Mouse (Mus musculus): ENCODE measurements around the gene Rpl23. TPM values are rescaled to one million over a fixed set of nuclear protein-coding genes. Genes with fewer than 3 reads are reported as not detected.

Gene Rpl23
- polyA plus RNA-seq, 1 experiment from 2014 or later: 517 TPM

GRCm38 (mm10) chr11:97728311-97728710 lies 53.9 kb downstream of the Rpl23 start:
- ATAC-seq (replicated peaks; ENCODE audit: insufficient number of reproducible peaks, low FRiP score, low TSS enrichment): no peak
- Histone ChIP-seq H3K9ac (ENCODE audit: low read depth, low read length) (no peak overlapping the region), H3K4me2 (no peak overlapping the region), H3K27me3 (ENCODE audit: control insufficient read depth, insufficient read depth, low read length) (no peaks in the 10 kb centered on the region), H3K9me3 (replicated peaks; ENCODE audit: control insufficient read depth, low read length) (no peaks in the 10 kb centered on the region), H3K4me1 (ENCODE audit: control insufficient read depth, insufficient read depth, low read length) (no peaks in the 10 kb centered on the region), H3K27ac (ENCODE audit: low read depth, low read length) (no peak overlapping the region), H3K4me3 (ENCODE audit: low read depth, low read length) (no peak overlapping the region), H3K36me3 (ENCODE audit: control insufficient read depth, insufficient read depth, low read length) (peaks cover 19% of the 10 kb centered on the region)
- WGBS (ENCODE audit: insufficient replicate concordance): 68% methylated on average over 7 of the region's 7 CpGs

Small RNA genes lying within 50 kb of the gene (microRNA-seq; reads per million reads assigned to microRNA genes)
- not detected for gene Mir8102 (ENCODE audit: borderline number of aligned reads)

Other genes starting within 250 kb of the Rpl23 start
- 0.06 and 0.23 TPM in 2 replicates for gene Srcin1, start 206.3 kb downstream of the Rpl23 start, polyA plus RNA-seq (2014; fragmentation: Nextera tagmentation; extraction: Ambion mirVana)
- 1.4 and 1.5 TPM in 2 replicates for gene Epop, start 152.7 kb downstream of the Rpl23 start, polyA plus RNA-seq (2014; fragmentation: Nextera tagmentation; extraction: Ambion mirVana)
- 2.9 and 3.3 TPM in 2 replicates for gene Mllt6, start 119.0 kb downstream of the Rpl23 start, polyA plus RNA-seq (2014; fragmentation: Nextera tagmentation; extraction: Ambion mirVana)
- gene Cisd3, start 96.6 kb downstream of the Rpl23 start, polyA plus RNA-seq (2014; fragmentation: Nextera tagmentation; extraction: Ambion mirVana): 45.8 and 52.3 TPM in 2 replicates
- 10.3 and 16.4 TPM in 2 replicates for gene Pcgf2, start 81.9 kb downstream of the Rpl23 start, polyA plus RNA-seq (2014; fragmentation: Nextera tagmentation; extraction: Ambion mirVana)
- gene Psmb3, start 79.0 kb downstream of the Rpl23 start, polyA plus RNA-seq (2014; fragmentation: Nextera tagmentation; extraction: Ambion mirVana): 416 and 447 TPM in 2 replicates
- 0.70 and 1.2 TPM in 2 replicates for gene Pip4k2b, start 37.7 kb downstream of the Rpl23 start, polyA plus RNA-seq (2014; fragmentation: Nextera tagmentation; extraction: Ambion mirVana)
- 9.2 and 9.9 TPM in 2 replicates for gene Cwc25, start 15.9 kb downstream of the Rpl23 start, polyA plus RNA-seq (2014; fragmentation: Nextera tagmentation; extraction: Ambion mirVana)
- gene 1700001P01Rik, start 6.5 kb downstream of the Rpl23 start, polyA plus RNA-seq (2014; fragmentation: Nextera tagmentation; extraction: Ambion mirVana): 0.38 TPM in 1 of 2 replicates, not detected in the other
- gene Lasp1, start 16.6 kb upstream of the Rpl23 start, polyA plus RNA-seq (2014; fragmentation: Nextera tagmentation; extraction: Ambion mirVana): 30.0 and 37.5 TPM in 2 replicates
- 8.2 and 8.3 TPM in 2 replicates for gene B230217C12Rik, start 58.3 kb upstream of the Rpl23 start, polyA plus RNA-seq (2014; fragmentation: Nextera tagmentation; extraction: Ambion mirVana)
- gene Fbxo47, start 101.7 kb upstream of the Rpl23 start, polyA plus RNA-seq (2014; fragmentation: Nextera tagmentation; extraction: Ambion mirVana): 0.66 and 1.3 TPM in 2 replicates
- 0.14 TPM in 1 of 2 replicates, not detected in the other for gene Plxdc1, start 204.0 kb upstream of the Rpl23 start, polyA plus RNA-seq (2014; fragmentation: Nextera tagmentation; extraction: Ambion mirVana)
- gene Arl5c, start 213.7 kb upstream of the Rpl23 start, polyA plus RNA-seq (2014; fragmentation: Nextera tagmentation; extraction: Ambion mirVana): 7.2 and 8.0 TPM in 2 replicates
- 5.0 and 6.1 TPM in 2 replicates for gene Cacnb1, start 240.6 kb upstream of the Rpl23 start, polyA plus RNA-seq (2014; fragmentation: Nextera tagmentation; extraction: Ambion mirVana)
- 855 and 888 TPM in 2 replicates for gene Rpl19, start 244.3 kb upstream of the Rpl23 start, polyA plus RNA-seq (2014; fragmentation: Nextera tagmentation; extraction: Ambion mirVana)

Data from heart, embryonic 11.5 days (tissue).